Mouse (Mus musculus) yolk sac, embryonic 10.5 days (tissue): ENCODE measurements at regions not wholly inside any gene's neighbourhood (a gene's known extent, or its start where the extent isn't known, plus 50 kb on each side); places are given as distances from the start of the nearest gene placed in this dataset.

Source experiments
- DNase-seq: peaks from one replicate; pipeline ENCODE4 v3.0.0-alpha.2; 2017; ENCODE audit warnings: low spot score

DNA sequence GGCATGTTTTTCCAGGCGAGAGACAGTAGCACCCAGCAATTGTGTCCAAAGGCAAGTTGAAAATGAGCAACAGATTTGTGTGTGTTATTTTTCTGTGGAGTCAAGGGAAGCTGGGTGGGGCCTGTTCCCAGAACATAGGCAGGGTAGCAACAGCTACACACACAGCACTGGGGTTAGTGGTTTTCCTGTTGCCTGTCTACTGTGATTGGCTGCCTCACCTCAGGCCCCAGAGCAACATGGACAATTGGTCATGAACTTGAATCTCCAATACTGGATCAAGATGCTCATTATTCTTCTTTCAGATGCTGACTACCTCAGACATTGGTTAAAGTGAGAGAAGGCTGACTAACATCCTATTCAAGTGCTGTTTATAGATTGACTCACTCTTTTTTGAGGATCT is 188.9 kb downstream of the Gm5426 start:
- DNase-seq = no peak

DNA sequence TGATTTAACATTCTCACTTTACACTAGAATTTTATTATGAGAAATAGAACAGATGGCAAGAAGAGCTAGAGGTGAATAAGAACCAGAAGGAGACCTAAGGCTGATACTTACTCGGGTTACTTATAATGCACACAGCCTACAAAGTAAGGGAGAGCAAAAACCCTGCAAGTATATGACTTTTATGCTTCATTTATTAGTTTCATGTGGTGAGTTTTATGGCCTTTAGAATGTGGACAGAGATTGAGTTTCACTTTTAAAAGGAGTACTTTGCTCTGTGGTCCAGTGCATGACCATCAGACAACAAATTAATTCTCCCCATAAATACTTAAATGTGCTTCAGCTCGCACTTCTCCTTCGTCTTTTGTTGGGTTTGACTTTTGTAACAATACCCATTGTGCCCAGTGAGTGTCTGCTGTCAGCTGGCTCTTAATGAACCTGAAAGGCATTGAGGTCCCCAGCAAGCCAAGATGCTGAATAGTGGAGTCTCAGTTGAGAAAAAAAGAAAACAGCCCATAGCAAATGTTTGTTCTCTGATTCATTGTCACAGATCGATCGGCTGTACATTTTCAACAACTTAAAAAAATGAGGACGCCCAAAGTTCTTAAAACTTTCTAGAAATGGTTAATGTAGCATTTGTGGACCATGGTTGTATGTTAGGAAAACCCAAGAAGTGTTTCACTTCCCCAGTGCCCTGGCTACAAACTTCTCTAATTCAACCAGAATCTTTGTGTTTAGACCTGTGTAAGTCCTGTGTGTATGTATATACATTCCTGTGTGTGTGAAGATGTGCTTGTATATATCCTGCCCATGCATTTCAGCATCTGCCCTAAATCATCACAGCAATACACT is 194.5 kb downstream of the Gm5426 start:
- DNase-seq = no peak

DNA sequence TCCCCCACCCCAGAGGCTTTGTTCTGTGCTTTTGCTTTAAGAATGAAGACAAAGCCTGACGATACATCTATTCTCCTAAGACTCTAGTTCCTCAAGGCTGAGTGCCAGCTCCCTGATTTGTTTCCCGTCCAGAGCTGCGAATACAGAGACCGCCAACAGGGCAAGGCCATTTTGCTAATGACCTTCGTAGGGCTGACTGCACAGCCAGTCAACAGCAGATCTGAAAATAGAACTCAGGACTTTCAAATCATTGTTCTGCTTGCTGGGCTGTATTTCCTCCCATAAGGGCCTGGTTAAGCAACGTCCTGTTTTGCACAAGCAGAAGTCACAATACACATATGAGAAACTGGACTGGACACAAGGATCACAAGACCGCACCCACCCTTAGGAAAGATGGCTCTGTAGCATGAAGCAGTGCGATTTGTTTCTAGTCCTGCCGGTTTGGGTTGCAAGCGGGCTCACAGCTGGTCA is 196.4 kb downstream of the Gm5426 start:
- DNase-seq = no peak

DNA sequence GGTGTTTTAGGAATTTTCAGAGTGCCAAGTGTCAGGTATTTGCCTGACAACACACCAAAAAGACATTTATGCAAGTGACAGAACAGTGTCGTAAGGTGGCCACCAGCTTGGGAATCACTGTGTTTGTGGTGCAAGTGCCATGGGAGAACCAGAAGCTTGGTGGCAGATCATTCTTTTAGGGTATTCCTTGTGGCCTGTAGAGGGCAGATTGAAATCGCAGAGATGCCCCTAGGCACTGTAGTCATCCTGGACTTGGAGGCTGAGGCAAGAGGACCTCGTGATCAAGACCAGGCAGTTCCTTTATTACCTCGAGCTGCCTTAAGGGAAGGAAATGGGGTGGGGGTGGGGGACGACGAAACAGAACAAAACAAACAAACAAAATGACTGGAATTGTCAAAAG is 196.8 kb downstream of the Gm5426 start:
- DNase-seq = peak; percentile 14

- no peak for DNase-seq
Measured at GRCm38 (mm10) chr10:96336271-96336670, 199.9 kb downstream of the Gm5426 start.

- DNase-seq = no peak
Measured at GRCm38 (mm10) chr10:96337088-96337666, 200.8 kb downstream of the Gm5426 start.

DNA sequence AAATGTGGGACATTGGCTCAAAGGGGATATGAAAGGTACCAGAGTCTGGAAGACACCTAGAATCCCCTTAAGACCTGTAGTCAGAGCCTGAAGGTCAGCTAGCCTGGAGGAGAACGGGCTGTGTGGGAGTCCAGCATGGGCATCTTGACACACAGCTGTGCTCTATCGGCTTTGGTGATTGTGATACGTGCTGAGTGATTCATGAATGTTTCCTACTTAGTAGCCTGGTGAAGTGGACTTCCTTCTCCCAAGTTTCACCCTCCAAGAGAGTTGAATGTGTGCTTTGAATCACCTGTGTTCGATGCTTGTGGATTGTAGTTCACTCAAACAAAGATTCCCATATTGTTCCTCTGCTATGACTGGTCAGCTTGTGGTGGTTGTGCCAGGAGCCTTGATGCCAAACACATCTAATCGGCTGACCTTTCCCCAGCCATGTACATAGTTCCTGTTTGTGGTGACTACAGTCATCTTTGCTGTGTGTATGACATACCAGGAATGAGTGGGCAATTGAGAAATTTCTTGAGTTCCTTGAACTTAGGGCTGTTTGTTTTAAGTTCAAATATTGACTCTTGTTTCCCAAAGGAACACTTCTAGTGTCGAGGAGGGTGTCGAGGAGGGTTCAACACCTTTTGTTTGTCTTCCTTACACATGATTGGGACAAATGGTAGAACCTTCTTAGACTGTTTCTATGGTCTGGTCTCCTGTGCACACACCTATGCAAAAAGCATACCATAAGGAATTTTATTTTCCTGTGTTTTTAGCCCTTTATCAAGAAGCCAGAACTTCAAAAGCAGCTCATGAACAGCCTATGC is 201.6 kb downstream of the Gm5426 start:
- DNase-seq = peak; percentile 13

DNA sequence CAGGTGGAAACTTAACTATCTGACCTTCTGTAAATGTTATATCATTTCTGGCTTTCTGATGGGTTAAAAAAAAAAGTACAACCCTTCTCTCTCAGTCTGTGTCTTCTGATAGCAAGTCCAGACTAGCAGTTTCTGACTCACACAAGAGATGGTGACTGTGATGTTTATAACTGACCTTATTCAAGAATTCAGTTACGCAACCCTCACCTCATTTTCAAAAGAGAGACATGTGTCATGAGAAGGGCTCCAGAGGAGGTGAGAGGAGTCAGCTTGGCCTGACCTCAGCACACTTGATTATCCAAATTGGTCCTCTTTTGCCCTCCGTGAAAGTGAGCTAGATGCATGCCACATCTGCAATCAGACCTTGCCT is 202.2 kb downstream of the Gm5426 start:
- no peak for DNase-seq

DNA sequence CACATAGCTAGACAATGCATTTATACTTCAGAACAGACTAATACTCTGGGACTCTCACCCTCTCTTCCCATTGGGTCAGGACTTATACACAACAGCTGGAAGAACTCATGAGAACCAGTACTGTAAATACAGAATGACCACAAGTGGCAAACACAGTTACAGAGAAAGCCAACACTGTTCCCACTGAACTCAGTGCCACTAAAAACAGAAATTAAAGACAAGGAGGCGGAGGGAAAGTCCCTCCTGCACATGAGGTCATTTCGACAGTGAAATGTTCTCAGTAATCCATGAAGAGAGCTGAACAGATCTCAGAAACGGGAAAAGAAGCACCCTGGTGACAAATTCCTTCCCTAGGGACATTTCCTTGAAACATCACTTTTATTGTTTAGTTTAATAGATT is 206.1 kb downstream of the Gm5426 start:
- no peak for DNase-seq

GRCm38 (mm10) chr10:96343666-96344065 is 207.3 kb downstream of the Gm5426 start:
- DNase-seq = no peak

GRCm38 (mm10) chr10:96350692-96351091 is 214.3 kb downstream of the Gm5426 start:
- no peak for DNase-seq

DNA sequence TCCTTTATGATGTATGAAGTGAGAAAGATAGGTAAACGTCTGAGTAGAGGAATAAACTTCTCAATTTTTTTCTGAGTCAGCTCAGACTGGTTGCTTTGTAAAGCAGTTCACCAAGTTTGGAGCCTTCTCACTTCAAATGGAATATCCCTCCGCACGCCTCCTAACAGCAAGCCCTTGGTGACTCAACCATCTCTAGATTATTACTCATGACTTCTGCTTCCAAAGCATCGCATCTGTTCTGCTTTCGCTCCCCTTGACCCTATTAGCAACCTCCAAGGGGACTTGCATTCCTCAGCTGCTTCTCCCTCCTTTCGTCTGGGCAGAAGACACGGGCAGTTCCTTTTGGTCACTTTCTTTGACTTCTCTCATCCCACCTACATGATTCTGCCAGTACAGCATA is 214.9 kb downstream of the Gm5426 start:
- no peak for DNase-seq

- no peak for DNase-seq
Measured at GRCm38 (mm10) chr10:96356980-96357624, 220.7 kb downstream of the Gm5426 start.

DNA sequence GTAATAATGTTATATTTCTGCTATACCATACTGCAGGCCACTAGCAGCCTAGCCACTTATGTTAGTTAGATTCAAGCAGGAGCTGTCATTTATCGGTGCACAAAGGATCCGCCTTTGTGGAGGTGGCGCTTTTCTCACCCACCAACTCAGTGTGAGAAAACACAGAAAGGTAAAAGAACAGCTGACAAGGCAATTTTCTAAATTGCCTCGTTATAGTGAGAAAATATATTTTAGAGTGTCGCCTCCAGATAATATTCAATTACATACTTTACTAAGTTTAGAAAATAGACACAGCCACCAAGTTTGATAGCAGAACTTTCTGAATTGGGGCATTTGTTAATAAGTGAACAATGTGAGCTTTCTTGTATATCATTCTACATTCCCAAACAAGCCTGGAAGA is 221.2 kb downstream of the Gm5426 start:
- DNase-seq = no peak

DNA sequence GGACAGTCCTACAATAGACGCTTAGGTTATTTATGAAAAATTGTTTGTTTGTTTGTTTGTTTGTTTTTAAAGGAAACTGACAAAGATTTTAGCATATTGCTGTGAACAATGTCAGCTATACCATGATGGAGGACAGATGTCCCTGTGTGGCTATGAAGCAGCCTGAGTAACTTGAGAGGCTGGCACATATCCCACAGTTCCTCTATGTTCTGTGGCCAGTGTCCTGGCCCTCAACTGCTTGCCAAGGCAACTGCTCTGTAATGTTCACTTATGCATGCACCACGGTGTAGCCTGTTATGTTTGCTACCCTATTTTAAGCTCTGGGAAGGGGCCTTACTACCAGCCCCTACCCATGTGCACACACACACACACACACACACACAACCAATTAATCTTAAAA is 222.6 kb downstream of the Gm5426 start:
- no peak for DNase-seq

DNA sequence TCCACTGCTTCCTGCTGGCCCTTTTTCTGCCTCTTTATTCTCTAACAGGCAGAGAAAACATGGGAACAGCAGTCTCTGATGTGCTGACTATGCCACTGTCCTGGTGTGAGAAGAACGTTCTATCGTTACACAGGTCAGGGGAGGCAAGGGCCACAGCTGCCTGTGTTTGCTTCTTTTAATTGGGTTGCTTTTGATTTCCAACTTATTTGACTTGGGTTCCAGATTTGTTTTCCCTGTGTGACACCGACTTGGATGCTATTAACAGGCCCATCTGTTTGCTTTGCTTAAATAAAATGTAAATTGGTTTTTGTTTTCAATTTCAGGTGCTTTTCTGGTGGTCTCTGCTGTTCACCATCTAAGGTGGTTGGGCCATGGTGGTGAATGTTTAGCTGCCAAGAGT is 225.8 kb downstream of the Gm5426 start:
- DNase-seq = no peak

DNA sequence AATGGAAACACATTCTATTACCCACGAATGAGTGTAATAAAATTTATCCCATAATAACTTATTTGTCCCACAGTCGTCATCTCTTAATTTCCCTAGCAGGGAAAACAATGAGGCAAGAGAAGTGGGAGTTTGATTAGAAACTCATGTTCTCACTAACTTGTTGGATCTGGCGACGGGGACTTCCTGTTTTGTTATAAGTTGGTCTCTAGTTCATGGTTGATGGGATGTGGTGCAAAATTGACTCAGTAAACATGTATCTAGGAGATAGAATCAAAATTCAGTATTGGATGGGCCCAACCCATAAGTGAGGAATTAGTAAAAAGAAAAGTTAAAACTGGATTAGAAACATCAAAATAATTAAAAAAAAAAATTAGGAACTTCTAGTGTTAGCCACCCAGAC is 227.5 kb downstream of the Gm5426 start:
- DNase-seq = no peak

DNA sequence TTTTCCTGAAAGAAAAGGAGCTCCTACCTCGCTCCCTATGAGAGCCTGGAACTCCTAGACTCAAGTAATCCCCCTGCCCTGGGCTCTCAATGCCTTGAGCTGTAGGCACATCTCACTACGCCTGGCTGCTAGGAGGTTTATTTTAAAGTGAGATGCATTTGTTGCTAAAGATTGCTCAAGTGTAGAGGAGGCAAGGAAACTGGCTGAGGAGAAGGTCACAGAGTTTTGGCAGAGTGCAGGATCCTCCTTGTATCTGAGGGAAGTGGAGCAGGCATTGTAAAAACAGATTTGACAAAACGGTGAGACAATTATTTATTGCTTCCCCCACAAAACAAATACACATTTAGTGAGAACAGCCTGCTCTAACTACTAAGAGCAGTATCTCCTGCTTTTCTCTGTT is 228.7 kb downstream of the Gm5426 start:
- DNase-seq = no peak

GRCm38 (mm10) chr10:96366871-96367270 is 230.5 kb downstream of the Gm5426 start:
- no peak for DNase-seq

DNA sequence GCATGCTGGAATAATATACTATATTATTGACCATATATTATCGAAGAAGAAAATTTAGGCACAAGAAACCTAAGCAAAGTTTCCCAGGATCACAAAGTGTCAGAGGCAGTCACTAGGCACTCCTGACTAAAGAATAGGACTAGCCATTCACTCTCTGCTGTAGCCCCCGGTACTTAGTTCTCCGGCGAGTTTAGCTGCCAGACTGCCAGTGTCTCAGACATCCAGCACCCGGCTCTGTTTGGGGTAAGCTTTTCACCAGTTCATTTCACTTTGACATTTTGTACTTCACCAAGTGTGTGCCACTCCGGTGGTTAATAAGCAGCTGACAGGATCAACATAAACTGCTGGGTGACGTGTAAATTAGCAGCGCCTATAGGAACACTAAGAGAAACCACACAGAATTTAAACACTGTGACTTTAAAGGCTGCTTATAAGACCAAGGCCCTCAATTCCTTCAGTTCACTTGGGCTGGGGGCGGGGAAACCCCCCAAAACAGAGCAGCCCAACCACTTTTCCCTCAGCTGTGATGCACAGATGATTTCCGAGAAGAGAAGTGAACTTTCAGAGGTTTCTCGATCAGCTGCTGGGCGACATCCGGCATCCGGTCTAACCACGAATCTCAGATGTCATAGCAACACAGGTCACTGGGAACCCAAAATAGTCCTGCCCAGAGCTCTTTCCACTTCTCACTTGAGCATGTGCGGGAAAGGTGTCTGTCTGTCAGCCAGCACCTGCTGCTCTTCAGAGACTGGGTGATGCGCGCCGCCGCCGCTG is 234.3 kb downstream of the Gm5426 start:
- no peak for DNase-seq

DNA sequence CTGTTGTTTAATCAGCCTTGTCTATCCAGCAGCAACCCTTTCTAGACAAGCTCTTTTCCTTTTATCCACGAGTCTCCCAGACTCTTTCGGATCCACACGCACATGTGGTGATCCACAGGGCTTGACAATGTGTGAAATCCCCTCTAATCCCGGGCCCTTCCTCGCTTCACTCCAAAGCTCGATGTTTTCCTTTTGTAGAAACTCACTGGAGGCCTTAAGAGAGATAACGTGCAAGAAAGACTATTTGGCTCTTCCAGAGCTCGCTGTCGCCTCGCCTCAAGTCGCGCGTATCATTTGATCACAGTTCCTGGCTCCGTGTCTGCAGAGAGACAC is 234.9 kb downstream of the Gm5426 start:
- DNase-seq = no peak
